Comparison of ENCODE assay signal across 10 mouse cellular contexts in genomic region chr8:72352951-72353699, GRCm38 (mm10). TPM values are rescaled to one million over a fixed set of nuclear protein-coding genes. Genes with fewer than 3 reads are reported as not detected.
DNase-seq lines count a peak whose midpoint lies in the region; ATAC-seq and TF ChIP-seq lines count a peak whose summit lies in the region.
"Had no signal": no experiment of that assay in that cellular context is flagged by ENCODE, and none has a peak within 500 bp of the region (broad histone marks: within the 10 kb centered on the region; RNA-seq: fewer than 3 reads in every experiment).

No protein-coding gene starts in this region.

- H3K9ac ChIP-seq in heart, adult 2 months (ENCODE audit: low read depth, low read length), result peak overlapping the region; percentile 2; the same call in 1 of the 2 replicates
- H3K9ac ChIP-seq in lung, postnatal 0 days (replicated peaks; ENCODE audit: low read depth), result no peak overlapping the region
- H3K9ac ChIP-seq in liver, embryonic 15.5 days, result no peak overlapping the region

- no peak for TF ChIP-seq POLR2A in heart, adult 2 months (IDR thresholded peaks at IDR 0.05; ENCODE audit: insufficient read depth, low read depth, low read length)

- no peaks in the 10 kb centered on the region for H3K27me3 ChIP-seq in heart, adult 2 months (ENCODE audit: control insufficient read depth, insufficient read depth, low read length)
- H3K27me3 ChIP-seq in lung, postnatal 0 days (replicated peaks; ENCODE audit: insufficient read depth, low read length), result no peaks in the 10 kb centered on the region
- no peaks in the 10 kb centered on the region for H3K27me3 ChIP-seq in liver, embryonic 15.5 days
- H3K27me3 ChIP-seq: CH12.LX had no signal

- peaks cover 7% of the 10 kb centered on the region for H3K36me3 ChIP-seq in heart, adult 2 months (ENCODE audit: control insufficient read depth, insufficient read depth, low read length)
- no peaks in the 10 kb centered on the region for H3K36me3 ChIP-seq in lung, postnatal 0 days (ENCODE audit: insufficient read depth, low read length)
- peaks cover 27% of the 10 kb centered on the region for H3K36me3 ChIP-seq in liver, embryonic 15.5 days (replicated peaks)

- H3K9me3 ChIP-seq in lung, postnatal 0 days (ENCODE audit: low read length), result no peaks in the 10 kb centered on the region
- no peaks in the 10 kb centered on the region for H3K9me3 ChIP-seq in liver, embryonic 15.5 days (replicated peaks)

- no peak overlapping the region for H3K4me2 ChIP-seq in lung, postnatal 0 days (replicated peaks; ENCODE audit: low read depth, low read length)
- H3K4me2 ChIP-seq in liver, embryonic 15.5 days, result no peak overlapping the region

- peak in 1 of 2 experiments; percentile 28 for DNase-seq in heart, adult 2 months
- DNase-seq in heart, postnatal 4 days, result no peak
- no peak for DNase-seq in lung, postnatal 0 days (ENCODE audit: low spot score)
- DNase-seq in lung, postnatal 10 days, result no peak
- DNase-seq in ovary, adult 18-20 months (ENCODE audit: low spot score), result no peak
- DNase-seq in frontal cortex, postnatal 14 days (ENCODE audit: low spot score in 2 of 2), result no peak
- DNase-seq: gastrocnemius, postnatal 14 days had no signal

- H3K4me3 ChIP-seq in heart, adult 2 months, result no peak overlapping the region
- no peak overlapping the region for H3K4me3 ChIP-seq in lung, postnatal 0 days (ENCODE audit: low read depth, low read length)
- no peak overlapping the region for H3K4me3 ChIP-seq in liver, embryonic 15.5 days (replicated peaks)

- peak overlapping the region; percentile 89 for H3K27ac ChIP-seq in heart, adult 2 months
- H3K27ac ChIP-seq in lung, postnatal 0 days (ENCODE audit: low read length), result no peak overlapping the region
- H3K27ac ChIP-seq in liver, embryonic 15.5 days (replicated peaks), result peak overlapping the region; percentile 48; the same call in 1 of the 2 replicates

- peak; percentile 17; the same call in 1 of the 2 replicates for ATAC-seq in lung, postnatal 0 days
- peak; percentile 5 for ATAC-seq in inflammation-experienced regulatory T-cells, adult 6 months
- ATAC-seq in liver, embryonic 15.5 days (ENCODE audit: insufficient read depth), result peak; percentile 44

- 66% methylated on average over 8 of the region's 8 CpGs for WGBS in heart, adult 2 months
- WGBS in lung, postnatal 0 days, result 79% methylated on average over 8 of the region's 8 CpGs
- WGBS in liver, embryonic 15.5 days (ENCODE audit: insufficient replicate concordance), result 65% methylated on average over 8 of the region's 8 CpGs

- H3K4me1 ChIP-seq in heart, adult 2 months (ENCODE audit: control insufficient read depth, insufficient read depth, low read length), result peaks cover 34% of the 10 kb centered on the region
- H3K4me1 ChIP-seq in lung, postnatal 0 days (ENCODE audit: insufficient read depth, low read depth, low read length), result 0 out of 2 replicates have a peak, but pooled peaks cover 3% of the 10 kb centered on the region
- H3K4me1 ChIP-seq in liver, embryonic 15.5 days (replicated peaks), result peaks cover 64% of the 10 kb centered on the region

- intact Hi-C loops in heart, adult 2 months (cut with DNase I), result no loop called here

- no peak for TF ChIP-seq EP300 in heart, adult 2 months (IDR thresholded peaks at IDR 0.05; ENCODE audit: insufficient read depth, low read depth, low read length)
- no peak for TF ChIP-seq EP300 in lung, postnatal 0 days (IDR thresholded peaks at IDR 0.05)

- TF ChIP-seq CTCF in heart, adult 2 months (IDR thresholded peaks at IDR 0.05), result no peak
- TF ChIP-seq CTCF in lung, postnatal 0 days (IDR thresholded peaks at IDR 0.05), result no peak

- no peaks in the 10 kb centered on the region for H3K79me2 ChIP-seq in heart, adult 2 months (replicated peaks; ENCODE audit: control insufficient read depth, insufficient read depth, low read length)

RNA-seq across cellular contexts. Expression of gene Klf2, which starts 34.3 kb away (rescaled TPM):
- 10 to 100 TPM; 76.0 to 92.7 TPM for total RNA-seq in heart, adult 2 months (2021)
- polyA plus RNA-seq in heart, adult 2 months (2012; rRNA removed), result 21.1 and 42.6 TPM in 2 replicates
- 10 to 100 TPM; 65.3 to 68.2 TPM for total RNA-seq in heart, postnatal 4 days (2021)
- 65.3 and 74.1 TPM in 2 replicates for polyA plus RNA-seq in lung, postnatal 0 days (2015; fragmentation: Nextera tagmentation; extraction: Ambion mirVana)
- polyA plus RNA-seq in inflammation-experienced regulatory T-cells, adult 6 months (2017; shearing (Covaris generic)), result 10 to 100 TPM; 21.0 to 28.1 (median 24.3) TPM
- 2.6 and 3.1 TPM in 2 replicates for polyA plus RNA-seq in liver, embryonic 15.5 days (2015; fragmentation: Nextera tagmentation; extraction: Ambion mirVana)

RNA-seq across cellular contexts. Expression of gene Gm10282, which starts 48.1 kb away (rescaled TPM):
- total RNA-seq in heart, adult 2 months (2021), result 1 to 10 TPM; 6.7 to 8.5 TPM
- 1.1 and 2.9 TPM in 2 replicates for polyA plus RNA-seq in heart, adult 2 months (2012; rRNA removed)
- total RNA-seq in heart, postnatal 4 days (2021), result 10 to 100 TPM; 34.9 to 36.3 TPM
- 5.7 and 6.1 TPM in 2 replicates for polyA plus RNA-seq in lung, postnatal 0 days (2015; fragmentation: Nextera tagmentation; extraction: Ambion mirVana)
- polyA plus RNA-seq in inflammation-experienced regulatory T-cells, adult 6 months (2017; shearing (Covaris generic)), result 100 to 1,000 TPM in 1 of 3 experiments, 10 to 100 TPM in 2; 20.4 to 115 (median 45.5) TPM
- 4.9 and 7.2 TPM in 2 replicates for polyA plus RNA-seq in liver, embryonic 15.5 days (2015; fragmentation: Nextera tagmentation; extraction: Ambion mirVana)
